In the genomic region with DNA sequence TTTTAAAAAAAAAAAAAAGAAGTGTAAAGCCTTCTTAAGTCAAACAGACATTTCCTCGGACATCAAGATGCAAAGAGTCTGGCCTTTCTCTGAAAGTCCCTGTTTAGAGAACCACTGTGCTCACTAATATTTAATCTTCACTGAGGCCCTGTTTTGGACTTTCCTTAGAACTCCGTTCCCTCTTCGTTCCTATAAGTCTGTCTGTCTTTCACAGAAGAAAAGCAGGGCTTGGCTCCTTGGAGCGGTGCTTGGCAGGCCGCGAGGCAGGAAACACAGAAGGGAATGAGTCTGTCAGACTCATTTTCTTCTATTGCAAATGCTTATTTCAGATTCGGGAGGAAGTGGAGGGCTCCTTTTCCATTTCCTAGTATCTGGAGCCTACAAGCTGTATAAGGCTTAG, we compare ENCODE assay signal across 34 mouse cellular contexts. TPM values are rescaled to one million over a fixed set of nuclear protein-coding genes. Genes with fewer than 3 reads are reported as not detected.
A peak's percentile ranks its signal among the peaks of the same experiment; 100 is the strongest.
DNase-seq lines count a peak whose midpoint lies in the region; ATAC-seq and TF ChIP-seq lines count a peak whose summit lies in the region.
"Had no signal": no experiment of that assay in that cellular context is flagged by ENCODE, and none has a peak within 500 bp of the region (broad histone marks: within the 10 kb centered on the region; RNA-seq: fewer than 3 reads in every experiment).

No protein-coding gene starts in this region.

- H3K27me3 ChIP-seq in forebrain, postnatal 0 days (ENCODE audit: insufficient read depth, low read length), result no peaks in the 10 kb centered on the region
- no peaks in the 10 kb centered on the region for H3K27me3 ChIP-seq in forebrain, embryonic 12.5 days
- H3K27me3 ChIP-seq in heart, embryonic 13.5 days (replicated peaks), result peaks cover 4% of the 10 kb centered on the region; the same call in 1 of the 2 replicates
- H3K27me3 ChIP-seq in midbrain, embryonic 13.5 days, result no peaks in the 10 kb centered on the region
- no peaks in the 10 kb centered on the region for H3K27me3 ChIP-seq in midbrain, embryonic 15.5 days (replicated peaks)
- H3K27me3 ChIP-seq in lung, postnatal 0 days (replicated peaks; ENCODE audit: insufficient read depth, low read length), result peaks cover 22% of the 10 kb centered on the region
- H3K27me3 ChIP-seq: embryonic facial prominence, embryonic 12.5 days; hindbrain, embryonic 13.5 days had no signal

- DNase-seq in forebrain, postnatal 0 days, result no peak
- no peak for DNase-seq in heart, adult 9 months (ENCODE audit: low spot score in 2 of 2)
- DNase-seq in lung, postnatal 0 days (ENCODE audit: low spot score), result no peak
- DNase-seq: adrenal gland, postnatal 10 days; cerebellum, adult 11 months; cerebellum, adult 9-11 months; embryo, embryonic 11 days; heart, postnatal 4 days; kidney, adult 8-10 months; kidney, postnatal 4 days; layer of hippocampus, adult 9-11 months; lung, postnatal 36 days; right cerebral cortex, postnatal 4 days; thymus, adult 2 months; thymus, postnatal 36 days had no signal

- peak overlapping the region; percentile 22 for H3K4me2 ChIP-seq in forebrain, postnatal 0 days (ENCODE audit: low read depth)
- H3K4me2 ChIP-seq in forebrain, embryonic 12.5 days, result no peak overlapping the region
- H3K4me2 ChIP-seq in heart, embryonic 13.5 days, result no peak overlapping the region
- H3K4me2 ChIP-seq in midbrain, embryonic 13.5 days (replicated peaks), result peak overlapping the region; percentile 11
- H3K4me2 ChIP-seq in midbrain, embryonic 15.5 days, result no peak overlapping the region
- H3K4me2 ChIP-seq in lung, postnatal 0 days (replicated peaks; ENCODE audit: low read depth, low read length), result no peak overlapping the region
- H3K4me2 ChIP-seq: embryonic facial prominence, embryonic 12.5 days; hindbrain, embryonic 13.5 days; limb, embryonic 13.5 days; liver, embryonic 11.5 days; lung, embryonic 15.5 days had no signal

- H3K27ac ChIP-seq in forebrain, postnatal 0 days (ENCODE audit: low read depth, low read length), result no peak overlapping the region
- H3K27ac ChIP-seq in forebrain, embryonic 12.5 days, result no peak overlapping the region
- peak overlapping the region; percentile 20; the same call in 1 of the 2 replicates for H3K27ac ChIP-seq in heart, embryonic 13.5 days (replicated peaks)
- no peak overlapping the region for H3K27ac ChIP-seq in midbrain, embryonic 13.5 days
- H3K27ac ChIP-seq in midbrain, embryonic 15.5 days, result no peak overlapping the region
- no peak overlapping the region for H3K27ac ChIP-seq in lung, postnatal 0 days (ENCODE audit: low read length)
- H3K27ac ChIP-seq: embryonic facial prominence, embryonic 12.5 days; hindbrain, embryonic 13.5 days; kidney, postnatal 0 days; limb, embryonic 13.5 days; lung, embryonic 15.5 days; neural tube, embryonic 13.5 days; stomach, postnatal 0 days had no signal

- no peak for ATAC-seq in forebrain, postnatal 0 days
- ATAC-seq in forebrain, embryonic 12.5 days (ENCODE audit: low FRiP score), result no peak
- ATAC-seq in heart, embryonic 13.5 days (ENCODE audit: extremely low read depth, insufficient number of reproducible peaks, low FRiP score, low TSS enrichment), result no peak
- no peak for ATAC-seq in midbrain, embryonic 13.5 days
- ATAC-seq in midbrain, embryonic 15.5 days (replicated peaks), result no peak
- ATAC-seq in lung, postnatal 0 days, result no peak
- ATAC-seq: intestine, embryonic 16.5 days; Patski had no signal

- WGBS in forebrain, postnatal 0 days, result 48% methylated on average over 7 of the region's 7 CpGs
- 80% methylated on average over 7 of the region's 7 CpGs for WGBS in forebrain, embryonic 12.5 days
- 76% methylated on average over 7 of the region's 7 CpGs for WGBS in heart, embryonic 13.5 days
- 75% methylated on average over 7 of the region's 7 CpGs for WGBS in midbrain, embryonic 13.5 days
- WGBS in midbrain, embryonic 15.5 days, result 71% methylated on average over 7 of the region's 7 CpGs
- 78% methylated on average over 7 of the region's 7 CpGs for WGBS in lung, postnatal 0 days

- 0 out of 2 replicates have a peak overlapping the region, but pooled peaks have one; percentile 0 for H3K9ac ChIP-seq in forebrain, postnatal 0 days
- no peak overlapping the region for H3K9ac ChIP-seq in forebrain, embryonic 12.5 days
- no peak overlapping the region for H3K9ac ChIP-seq in heart, embryonic 13.5 days
- H3K9ac ChIP-seq in midbrain, embryonic 13.5 days (replicated peaks), result no peak overlapping the region
- no peak overlapping the region for H3K9ac ChIP-seq in midbrain, embryonic 15.5 days
- H3K9ac ChIP-seq in lung, postnatal 0 days (replicated peaks; ENCODE audit: low read depth), result no peak overlapping the region
- H3K9ac ChIP-seq: embryonic facial prominence, embryonic 12.5 days; hindbrain, embryonic 13.5 days; limb, embryonic 13.5 days; lung, embryonic 15.5 days; neural tube, embryonic 13.5 days had no signal

- no peak for TF ChIP-seq CTCF in forebrain, postnatal 0 days (IDR thresholded peaks at IDR 0.05; ENCODE audit: low read depth)
- no peak for TF ChIP-seq CTCF in lung, postnatal 0 days (IDR thresholded peaks at IDR 0.05)

- H3K4me1 ChIP-seq in forebrain, postnatal 0 days (ENCODE audit: insufficient read depth), result peaks cover 11% of the 10 kb centered on the region; the same call in 1 of the 2 replicates
- peaks cover 26% of the 10 kb centered on the region for H3K4me1 ChIP-seq in forebrain, embryonic 12.5 days
- peaks cover 39% of the 10 kb centered on the region for H3K4me1 ChIP-seq in heart, embryonic 13.5 days
- H3K4me1 ChIP-seq in midbrain, embryonic 13.5 days (replicated peaks), result peaks cover 49% of the 10 kb centered on the region
- peaks cover 43% of the 10 kb centered on the region for H3K4me1 ChIP-seq in midbrain, embryonic 15.5 days
- H3K4me1 ChIP-seq in lung, postnatal 0 days (ENCODE audit: insufficient read depth, low read depth, low read length), result no peaks in the 10 kb centered on the region

- H3K9me3 ChIP-seq in forebrain, postnatal 0 days (ENCODE audit: low read length), result no peaks in the 10 kb centered on the region
- no peaks in the 10 kb centered on the region for H3K9me3 ChIP-seq in forebrain, embryonic 12.5 days
- peaks cover 3% of the 10 kb centered on the region; the same call in 1 of the 2 replicates for H3K9me3 ChIP-seq in heart, embryonic 13.5 days
- H3K9me3 ChIP-seq in midbrain, embryonic 13.5 days, result peaks cover 2% of the 10 kb centered on the region; the same call in 1 of the 2 replicates
- H3K9me3 ChIP-seq in midbrain, embryonic 15.5 days, result no peaks in the 10 kb centered on the region
- no peaks in the 10 kb centered on the region for H3K9me3 ChIP-seq in lung, postnatal 0 days (ENCODE audit: low read length)
- H3K9me3 ChIP-seq: embryonic facial prominence, embryonic 12.5 days; limb, embryonic 13.5 days; lung, embryonic 15.5 days had no signal

- no peaks in the 10 kb centered on the region for H3K36me3 ChIP-seq in forebrain, postnatal 0 days (ENCODE audit: insufficient read depth)
- no peaks in the 10 kb centered on the region for H3K36me3 ChIP-seq in forebrain, embryonic 12.5 days (replicated peaks)
- no peaks in the 10 kb centered on the region for H3K36me3 ChIP-seq in heart, embryonic 13.5 days
- no peaks in the 10 kb centered on the region for H3K36me3 ChIP-seq in midbrain, embryonic 13.5 days
- no peaks in the 10 kb centered on the region for H3K36me3 ChIP-seq in midbrain, embryonic 15.5 days (replicated peaks)
- H3K36me3 ChIP-seq in lung, postnatal 0 days (ENCODE audit: insufficient read depth, low read length), result no peaks in the 10 kb centered on the region
- H3K36me3 ChIP-seq: embryonic facial prominence, embryonic 12.5 days; hindbrain, embryonic 13.5 days; lung, embryonic 15.5 days; neural tube, embryonic 13.5 days had no signal

- H3K4me3 ChIP-seq in forebrain, postnatal 0 days (ENCODE audit: low read depth, low read length), result no peak overlapping the region
- H3K4me3 ChIP-seq in forebrain, embryonic 12.5 days (replicated peaks), result no peak overlapping the region
- no peak overlapping the region for H3K4me3 ChIP-seq in heart, embryonic 13.5 days
- no peak overlapping the region for H3K4me3 ChIP-seq in midbrain, embryonic 13.5 days (replicated peaks)
- no peak overlapping the region for H3K4me3 ChIP-seq in midbrain, embryonic 15.5 days
- no peak overlapping the region for H3K4me3 ChIP-seq in lung, postnatal 0 days (ENCODE audit: low read depth, low read length)
- H3K4me3 ChIP-seq: embryonic facial prominence, embryonic 12.5 days; hindbrain, embryonic 13.5 days; limb, embryonic 13.5 days; lung, embryonic 15.5 days; neural tube, embryonic 13.5 days had no signal

- TF ChIP-seq EP300 in lung, postnatal 0 days (IDR thresholded peaks at IDR 0.05), result no peak

RNA-seq across cellular contexts. Expression of a gene that starts 5.5 kb away (rescaled TPM):
- 31.5 and 38.3 TPM in 2 replicates for total RNA-seq in forebrain, postnatal 0 days (2014; rRNA removed)
- 16.4 and 19.9 TPM in 2 replicates for polyA plus RNA-seq in forebrain, postnatal 0 days (2015; fragmentation: Nextera tagmentation; extraction: Ambion mirVana)
- 8.0 and 8.9 TPM in 2 replicates for polyA plus RNA-seq in forebrain, embryonic 12.5 days (2016; fragmentation: Nextera tagmentation; extraction: Ambion mirVana)
- 1.6 and 1.7 TPM in 2 replicates for polyA plus RNA-seq in heart, embryonic 13.5 days (2015; fragmentation: Nextera tagmentation; extraction: Ambion mirVana)
- polyA plus RNA-seq in midbrain, embryonic 13.5 days (2015; fragmentation: Nextera tagmentation; extraction: Ambion mirVana), result 13.6 and 15.6 TPM in 2 replicates
- 15.9 and 17.3 TPM in 2 replicates for polyA plus RNA-seq in midbrain, embryonic 15.5 days (2015; fragmentation: Nextera tagmentation; extraction: Ambion mirVana)
- 0.27 and 0.31 TPM in 2 replicates for polyA plus RNA-seq in lung, postnatal 0 days (2015; fragmentation: Nextera tagmentation; extraction: Ambion mirVana)
- total RNA-seq: granulocyte monocyte progenitor cell, adult 5-6 weeks; megakaryocyte, adult 5-6 weeks; MEL had no signal

RNA-seq across cellular contexts. Expression of a gene that starts 5.7 kb away (rescaled TPM):
- 0.77 and 2.2 TPM in 2 replicates for total RNA-seq in forebrain, postnatal 0 days (2014; rRNA removed)
- 2.3 and 2.4 TPM in 2 replicates for polyA plus RNA-seq in forebrain, postnatal 0 days (2015; fragmentation: Nextera tagmentation; extraction: Ambion mirVana)
- 1.4 and 2.3 TPM in 2 replicates for polyA plus RNA-seq in forebrain, embryonic 12.5 days (2016; fragmentation: Nextera tagmentation; extraction: Ambion mirVana)
- polyA plus RNA-seq in heart, embryonic 13.5 days (2015; fragmentation: Nextera tagmentation; extraction: Ambion mirVana), result 0.52 and 0.64 TPM in 2 replicates
- polyA plus RNA-seq in midbrain, embryonic 13.5 days (2015; fragmentation: Nextera tagmentation; extraction: Ambion mirVana), result 2.8 and 3.3 TPM in 2 replicates
- polyA plus RNA-seq in midbrain, embryonic 15.5 days (2015; fragmentation: Nextera tagmentation; extraction: Ambion mirVana), result 2.8 and 3.5 TPM in 2 replicates
- polyA plus RNA-seq in lung, postnatal 0 days (2015; fragmentation: Nextera tagmentation; extraction: Ambion mirVana), result 0.16 TPM in 1 of 2 replicates, not detected in the other
- total RNA-seq: granulocyte monocyte progenitor cell, adult 5-6 weeks; megakaryocyte, adult 5-6 weeks; MEL had no signal
- polyA plus RNA-seq: liver, embryonic 11.5 days; liver, embryonic 16.5 days; spleen, adult 2 months had no signal

RNA-seq across cellular contexts. Expression of a gene that starts 52.4 kb away (rescaled TPM):
- total RNA-seq in forebrain, postnatal 0 days (2014; rRNA removed), result 20.5 and 21.1 TPM in 2 replicates
- polyA plus RNA-seq in forebrain, postnatal 0 days (2015; fragmentation: Nextera tagmentation; extraction: Ambion mirVana), result 14.0 and 18.4 TPM in 2 replicates
- polyA plus RNA-seq in forebrain, embryonic 12.5 days (2016; fragmentation: Nextera tagmentation; extraction: Ambion mirVana), result 17.0 and 17.8 TPM in 2 replicates
- 9.7 and 11.4 TPM in 2 replicates for polyA plus RNA-seq in heart, embryonic 13.5 days (2015; fragmentation: Nextera tagmentation; extraction: Ambion mirVana)
- polyA plus RNA-seq in midbrain, embryonic 13.5 days (2015; fragmentation: Nextera tagmentation; extraction: Ambion mirVana), result 17.8 TPM in 2 replicates
- 17.4 and 17.6 TPM in 2 replicates for polyA plus RNA-seq in midbrain, embryonic 15.5 days (2015; fragmentation: Nextera tagmentation; extraction: Ambion mirVana)
- polyA plus RNA-seq in lung, postnatal 0 days (2015; fragmentation: Nextera tagmentation; extraction: Ambion mirVana), result 4.5 and 5.1 TPM in 2 replicates

Comparison
In these comparisons a context has a peak if more than half of its experiments do, and no peak if none do; other contexts are left out.
1. H3K4me2 ChIP-seq: peak in forebrain, postnatal 0 days (single experiment) and midbrain, embryonic 13.5 days (single experiment); none in forebrain, embryonic 12.5 days (single experiment), heart, embryonic 13.5 days (single experiment), midbrain, embryonic 15.5 days (single experiment) and lung, postnatal 0 days (single experiment).